Mouse (Mus musculus) adrenal gland, adult 18-20 months (tissue): ENCODE data around the gene Ppp4r3b. TPM values are rescaled to one million over a fixed set of nuclear protein-coding genes. Genes with fewer than 3 reads are reported as not detected.

Experiments
- DNase-seq, 2 experiments: peaks; one replicate each; pipeline ENCODE4 v3.0.0; 2021 to 2022; ENCODE audit warnings: low spot score in 2 of 2
- long read RNA-seq, 2 experiments: library from polyadenylated mRNA; stranded (forward); transcript quantifications; one replicate each; pipeline ENCODE4 v2.0.0; 2021
- total RNA-seq, 2 experiments: library from RNA; stranded (reverse); gene quantifications; 1 replicate in 1 of 2; 2 replicates in 1 of 2; pipeline ENCODE4 v1.2.3; 2021

The Ppp4r3b gene
- total RNA-seq, result 10 to 100 TPM; 77.5 to 88.4 TPM
- long read RNA-seq, experiment 1, full-length matches to known transcripts, result 13 of 27 reads
- long read RNA-seq, experiment 1, partial matches to known transcripts, result 1 of 27 reads
- long read RNA-seq, experiment 1, other reads (novel, unspliced or antisense), result 13 of 27 reads
- long read RNA-seq, experiment 2, full-length matches to known transcripts, result 81 of 133 reads
- long read RNA-seq, experiment 2, partial matches to known transcripts, result 27 of 133 reads
- long read RNA-seq, experiment 2, other reads (novel, unspliced or antisense), result 25 of 133 reads

- DNase-seq, result peak; percentile 92 to 93
Measured at GRCm38 (mm10) chr11:29172563-29173124, at the start of gene Ppp4r3b. TSS of gene Ppp4r3b (plus strand) at chr11:29172890.

- DNase-seq, result no peak
Measured at GRCm38 (mm10) chr11:29129862-29130384, 42.8 kb upstream of the Ppp4r3b start.

- peak; percentile 79 to 81 for DNase-seq
Measured at GRCm38 (mm10) chr11:29130385-29131355, 42.0 kb upstream of the Ppp4r3b start, which contains the start of gene Pnpt1. TSS of gene Pnpt1 (plus strand) at chr11:29130744.

- DNase-seq, result no peak
Measured at GRCm38 (mm10) chr11:29140671-29141070, 32.0 kb upstream of the Ppp4r3b start.

- DNase-seq, result no peak
Measured at GRCm38 (mm10) chr11:29148901-29149300, 23.8 kb upstream of the Ppp4r3b start.

GRCm38 (mm10) chr11:29163569-29163968 is 9.1 kb upstream of the Ppp4r3b start:
- no peak for DNase-seq

- DNase-seq, result peak; percentile 28 to 40
Measured at GRCm38 (mm10) chr11:29171959-29172391, 715 bp upstream of the Ppp4r3b start.

GRCm38 (mm10) chr11:29173125-29173631 is 488 bp downstream of the Ppp4r3b start:
- DNase-seq, result peak in 1 of 2 experiments; percentile 51

- no peak for DNase-seq
Measured at GRCm38 (mm10) chr11:29173706-29174436, 1.2 kb downstream of the Ppp4r3b start.

- no peak for DNase-seq
Measured at GRCm38 (mm10) chr11:29179319-29179718, 6.6 kb downstream of the Ppp4r3b start.

- no peak for DNase-seq
Measured at GRCm38 (mm10) chr11:29180657-29181056, 8.0 kb downstream of the Ppp4r3b start.

- DNase-seq, result no peak
Measured at GRCm38 (mm10) chr11:29181751-29182150, 9.1 kb downstream of the Ppp4r3b start.

- no peak for DNase-seq
Measured at GRCm38 (mm10) chr11:29188981-29189380, 16.3 kb downstream of the Ppp4r3b start.

- DNase-seq, result no peak
Measured at GRCm38 (mm10) chr11:29203653-29204052, 31.0 kb downstream of the Ppp4r3b start.

GRCm38 (mm10) chr11:29209774-29210173 is 37.1 kb downstream of the Ppp4r3b start:
- DNase-seq, result no peak

GRCm38 (mm10) chr11:29216196-29216595 is 43.5 kb downstream of the Ppp4r3b start:
- no peak for DNase-seq

GRCm38 (mm10) chr11:29219055-29219454 is 46.4 kb downstream of the Ppp4r3b start:
- DNase-seq, result no peak

GRCm38 (mm10) chr11:29222310-29222709 is 49.6 kb downstream of the Ppp4r3b start:
- no peak for DNase-seq

GRCm38 (mm10) chr11:29224754-29225153 is 52.1 kb downstream of the Ppp4r3b start:
- no peak for DNase-seq

GRCm38 (mm10) chr11:29228957-29229356 is 56.3 kb downstream of the Ppp4r3b start:
- DNase-seq, result no peak
